Mouse (Mus musculus) 416B (cell line): ENCODE data around the gene Faap24.

Experiments used
- DNase-seq: peaks from one replicate; pipeline ENCODE4 v3.0.0; 2011; ENCODE audit warnings: low read depth

Gene Faap24

DNA sequence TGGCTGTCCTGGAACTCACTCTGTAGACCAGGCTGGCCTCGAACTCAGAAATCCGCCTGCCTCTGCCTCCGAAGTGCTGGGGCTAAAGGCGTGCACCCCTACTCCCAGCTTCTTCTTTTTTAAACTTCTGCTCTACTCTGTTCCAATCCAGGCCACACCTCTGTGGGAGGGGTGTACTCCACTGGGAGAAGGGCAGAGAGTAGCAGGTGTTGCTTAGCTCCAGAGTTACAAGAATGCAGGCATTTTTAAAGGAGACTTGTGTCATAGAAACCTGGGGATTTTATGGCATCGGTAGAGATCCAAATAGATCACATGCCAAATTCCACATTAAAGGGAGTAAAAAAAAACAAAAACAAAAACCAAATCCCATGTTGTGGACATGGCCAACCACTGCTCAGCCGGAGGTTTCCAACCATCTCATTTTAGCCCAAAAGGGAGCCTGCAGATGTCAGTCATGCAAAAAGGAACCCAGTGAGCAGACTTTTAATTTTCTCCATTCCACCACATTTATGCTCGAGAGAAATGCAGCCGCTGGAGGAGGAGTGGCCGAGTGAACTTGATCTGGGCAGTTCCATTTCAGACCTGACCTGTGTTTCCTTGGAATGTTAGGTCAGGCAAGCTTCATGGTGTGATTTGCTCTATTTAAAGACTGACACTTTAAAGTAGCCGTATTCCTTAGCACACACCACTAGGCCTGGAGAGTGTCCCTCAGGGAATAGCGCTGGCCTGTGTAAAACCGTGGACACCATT is 31.3 kb downstream of the Faap24 start:
- no peak for DNase-seq

DNA sequence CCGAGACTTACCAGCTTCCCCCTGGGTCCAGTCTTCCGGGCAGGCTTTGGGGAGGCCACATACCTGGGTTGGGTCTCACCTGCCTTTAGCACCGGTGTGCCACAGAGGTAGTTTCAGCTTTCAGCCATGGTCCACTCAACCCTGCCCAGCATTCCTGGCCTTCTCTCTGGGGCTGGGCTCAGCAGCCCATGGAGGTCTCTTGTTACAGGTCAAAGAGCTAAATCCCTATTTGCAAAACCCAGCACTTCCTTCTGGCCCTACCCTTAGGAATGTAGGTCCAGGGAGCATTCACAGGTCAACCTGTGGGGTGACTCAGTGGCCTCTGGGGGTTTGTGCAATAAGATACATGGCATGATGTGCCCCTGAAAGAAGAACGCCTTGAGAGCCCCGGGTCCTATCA is 33.8 kb downstream of the Faap24 start:
- no peak for DNase-seq

DNA sequence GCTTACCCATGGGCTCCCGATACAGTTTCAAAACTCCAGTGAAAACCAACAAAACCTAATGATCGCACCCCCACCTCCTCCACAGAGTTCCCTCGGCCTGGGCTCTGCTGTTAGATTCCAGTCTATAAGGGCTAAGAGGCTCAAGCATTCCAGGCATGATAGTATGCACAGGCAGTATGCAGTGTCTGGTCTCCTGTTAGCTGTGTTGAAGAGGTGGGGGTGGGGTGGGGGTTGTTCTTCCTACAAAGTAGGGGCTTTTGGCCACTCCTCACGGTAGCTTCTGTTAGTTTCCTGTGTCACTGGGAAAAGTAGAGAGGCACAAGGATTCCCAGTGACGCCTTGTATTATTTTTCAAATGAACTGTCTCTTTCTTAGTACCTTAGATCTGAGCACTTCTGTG is 34.4 kb downstream of the Faap24 start:
- DNase-seq, result no peak

- DNase-seq, result no peak
These were observed 39.0 kb downstream of the Faap24 start for GRCm38 (mm10) chr7:35357621-35358020.

GRCm38 (mm10) chr7:35355303-35355872 is 41.2 kb downstream of the Faap24 start:
- DNase-seq, result no peak

DNA sequence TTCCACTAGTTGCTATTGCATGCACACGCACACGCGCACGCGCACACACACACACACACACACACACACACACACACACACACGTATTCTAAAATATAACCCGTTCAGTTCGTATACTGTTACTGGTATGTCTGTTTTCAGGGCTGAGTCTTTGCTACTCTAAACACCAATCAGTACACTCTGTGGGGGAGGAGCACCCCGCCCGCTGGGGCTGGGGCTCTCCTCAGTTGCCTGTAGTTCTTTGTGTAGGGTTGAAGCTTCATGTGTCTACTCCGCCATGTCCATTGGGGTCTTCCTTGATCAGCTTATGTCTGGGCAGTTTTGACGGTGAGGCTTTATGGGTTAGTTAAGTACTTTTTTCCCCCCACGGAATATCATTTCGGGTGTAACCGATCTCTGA is 43.3 kb downstream of the Faap24 start:
- DNase-seq, result no peak

DNA sequence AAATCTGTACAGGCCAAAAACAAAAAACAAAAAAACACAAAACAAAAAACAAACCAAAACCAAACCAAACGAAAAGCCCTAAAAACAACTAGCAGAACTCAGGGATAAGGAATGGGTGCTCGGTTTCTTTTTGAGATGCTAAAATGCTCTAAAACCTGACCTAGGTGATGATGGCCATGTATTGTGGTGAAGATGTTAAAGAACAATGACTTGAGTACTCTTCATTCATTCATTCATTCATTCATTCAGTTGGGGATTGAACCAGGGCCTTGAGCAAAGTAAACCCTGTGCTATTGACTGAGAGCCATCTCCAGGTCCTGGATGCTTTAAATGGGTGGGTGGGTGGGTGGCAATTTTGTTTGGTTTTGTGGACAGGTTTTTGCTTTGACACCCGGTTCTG is 45.5 kb downstream of the Faap24 start:
- no peak for DNase-seq

DNA sequence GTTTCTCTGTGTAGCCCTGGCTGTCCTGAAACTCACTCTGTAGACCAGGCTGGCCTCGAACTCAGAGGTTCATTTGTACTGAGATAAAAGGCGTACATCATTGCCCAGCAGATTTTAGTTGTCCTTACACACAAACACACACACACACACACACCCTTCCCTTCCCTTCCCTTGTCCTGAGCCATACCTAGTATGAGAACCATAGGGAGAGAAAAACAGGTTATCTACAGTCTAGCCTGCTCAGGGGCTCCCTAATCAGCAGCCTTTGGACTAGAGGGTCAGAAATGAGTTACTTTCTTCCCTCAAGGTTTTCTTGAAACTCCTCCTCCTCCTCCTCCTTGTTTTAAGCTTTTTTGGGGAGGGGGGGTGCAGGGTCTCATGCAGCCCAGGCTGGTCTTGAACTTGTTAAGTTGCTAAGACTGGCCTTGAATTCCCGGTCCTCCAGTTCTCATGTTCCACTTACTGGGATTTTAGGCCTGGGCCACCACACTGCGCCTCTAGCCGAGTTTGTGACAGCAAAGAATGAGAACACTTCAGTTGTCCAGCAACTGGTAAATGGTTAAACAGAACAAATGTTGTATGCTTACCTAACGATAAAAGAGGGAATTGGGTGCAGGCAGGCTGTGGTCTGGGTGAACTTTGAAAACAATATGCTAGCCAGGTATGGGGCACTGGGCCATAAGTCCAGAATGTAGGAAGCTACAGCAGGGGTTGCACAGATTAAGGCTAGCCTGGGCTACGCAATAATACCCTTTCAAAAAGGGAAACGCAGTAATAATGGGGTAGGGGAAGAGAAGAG is 46.6 kb downstream of the Faap24 start:
- DNase-seq, result no peak

- DNase-seq, result peak; percentile 65
These were observed 47.6 kb downstream of the Faap24 start for GRCm38 (mm10) chr7:35349022-35349421.

- no peak for DNase-seq
These were observed 48.5 kb downstream of the Faap24 start for GRCm38 (mm10) chr7:35347918-35348700.

DNA sequence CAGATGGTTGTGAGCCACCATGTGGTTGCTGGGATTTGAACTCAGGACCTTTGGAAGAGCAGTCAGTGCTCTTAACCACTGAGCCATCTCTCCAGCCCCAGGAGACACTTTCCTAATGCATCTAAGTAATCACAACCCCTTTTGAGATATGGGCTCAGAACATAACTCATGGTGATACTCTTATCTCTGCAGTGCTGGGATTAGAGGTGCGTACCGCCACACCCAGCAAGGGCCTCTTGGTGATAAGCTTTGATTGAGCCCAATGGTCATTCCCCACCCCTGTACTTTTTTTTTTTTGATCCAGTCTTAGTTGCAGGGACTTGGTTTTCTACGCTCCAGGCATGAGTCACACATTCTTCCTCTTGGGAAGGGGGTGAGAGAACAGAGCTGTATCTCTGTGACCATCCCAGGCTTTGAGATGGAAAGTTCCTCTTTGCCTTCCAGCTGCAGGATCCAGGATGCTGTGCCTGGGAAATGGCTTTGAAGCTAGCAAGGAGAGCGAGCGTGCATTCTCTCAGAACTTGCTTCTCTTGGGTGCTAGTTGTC is 51.8 kb downstream of the Faap24 start:
- DNase-seq, result no peak

DNA sequence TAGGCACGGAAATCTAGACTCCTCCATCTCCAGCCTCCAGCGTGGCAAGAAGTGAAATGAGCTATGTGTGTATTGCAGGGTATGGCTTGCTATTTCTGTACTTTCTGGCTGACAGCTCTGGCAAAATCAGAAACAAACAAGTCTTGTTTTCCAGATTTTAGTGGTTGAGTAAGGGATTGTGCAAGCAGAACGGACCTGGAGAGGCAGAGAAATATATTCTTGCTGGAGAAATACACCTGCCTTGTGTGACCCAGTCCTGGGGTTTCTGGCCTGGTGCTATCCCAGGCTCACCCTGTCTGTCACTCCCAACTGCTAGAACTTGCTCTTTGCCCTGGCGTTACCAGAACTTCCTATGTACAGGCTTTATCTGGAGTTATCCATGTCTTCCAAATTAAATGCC is 54.1 kb downstream of the Faap24 start:
- no peak for DNase-seq
